9 mouse cellular contexts compared by ENCODE assay signal in genomic region chr5:66423909-66424308, GRCm38 (mm10).
DNase-seq lines count a peak whose midpoint lies in the region; ATAC-seq and TF ChIP-seq lines count a peak whose summit lies in the region.
"Had no signal": no experiment of that assay in that cellular context is flagged by ENCODE, and none has a peak within 500 bp of the region (broad histone marks: within the 10 kb centered on the region; RNA-seq: fewer than 3 reads in every experiment).

No protein-coding gene starts in this region.

- no peak overlapping the region for H3K27ac ChIP-seq in lung, embryonic 14.5 days (ENCODE audit: low read depth)
- no peak overlapping the region for H3K27ac ChIP-seq in forebrain, embryonic 10.5 days
- H3K27ac ChIP-seq: limb, embryonic 13.5 days had no signal

- WGBS in lung, embryonic 14.5 days, result 60% methylated on average over 4 of the region's 4 CpGs
- WGBS in forebrain, embryonic 10.5 days, result 76% methylated on average over 4 of the region's 4 CpGs

- H3K36me3 ChIP-seq in lung, embryonic 14.5 days (ENCODE audit: insufficient read depth), result no peaks in the 10 kb centered on the region
- H3K36me3 ChIP-seq in forebrain, embryonic 10.5 days (replicated peaks), result no peaks in the 10 kb centered on the region
- H3K36me3 ChIP-seq: limb, embryonic 13.5 days had no signal

- ATAC-seq in CD4-positive, CD25-positive, alpha-beta regulatory T cell, adult 4 months, result no peak
- no peak for ATAC-seq in lung, embryonic 14.5 days (ENCODE audit: insufficient read depth)

- no peak overlapping the region for H3K9ac ChIP-seq in lung, embryonic 14.5 days
- H3K9ac ChIP-seq: limb, embryonic 13.5 days had no signal

- H3K4me2 ChIP-seq in lung, embryonic 14.5 days, result no peak overlapping the region
- H3K4me2 ChIP-seq: limb, embryonic 13.5 days had no signal

- H3K4me3 ChIP-seq in lung, embryonic 14.5 days (ENCODE audit: low read depth, low read length), result no peak overlapping the region
- no peak overlapping the region for H3K4me3 ChIP-seq in forebrain, embryonic 10.5 days
- H3K4me3 ChIP-seq: limb, embryonic 13.5 days had no signal

- TF ChIP-seq CTCF in lung, embryonic 14.5 days (IDR thresholded peaks at IDR 0.05; ENCODE audit: low read depth), result peak; percentile 74

- no peaks in the 10 kb centered on the region for H3K4me1 ChIP-seq in lung, embryonic 14.5 days (ENCODE audit: insufficient read depth)
- H3K4me1 ChIP-seq in forebrain, embryonic 10.5 days, result peaks cover 12% of the 10 kb centered on the region

- no peaks in the 10 kb centered on the region for H3K9me3 ChIP-seq in lung, embryonic 14.5 days (ENCODE audit: low read depth, low read length)
- no peaks in the 10 kb centered on the region for H3K9me3 ChIP-seq in forebrain, embryonic 10.5 days
- H3K9me3 ChIP-seq: limb, embryonic 13.5 days had no signal

- no peaks in the 10 kb centered on the region for H3K27me3 ChIP-seq in lung, embryonic 14.5 days (ENCODE audit: insufficient read depth, low read length)
- no peaks in the 10 kb centered on the region for H3K27me3 ChIP-seq in forebrain, embryonic 10.5 days (ENCODE audit: poor library complexity, severe bottlenecking)
- H3K27me3 ChIP-seq: limb, embryonic 13.5 days had no signal

- DNase-seq in CD4-positive, CD25-positive, alpha-beta regulatory T cell, adult 2 months (ENCODE audit: low read depth, low spot score), result peak; percentile 18
- peak; percentile 54 for DNase-seq in layer of hippocampus, adult 11-12 months (ENCODE audit: low spot score)
- DNase-seq in layer of hippocampus, postnatal 36 days, result no peak
- peak; percentile 1 for DNase-seq in c-Kit-positive CD71-negative TER-119-negative erythroid progenitor cells, embryonic 14.5 days (ENCODE audit: low read depth)
- DNase-seq in lung, embryonic 14.5 days, result peak; percentile 80
- DNase-seq in forebrain, embryonic 10.5 days (ENCODE audit: extremely low spot score, low spot score), result no peak
- no peak for DNase-seq in testis, postnatal 14 days (ENCODE audit: low spot score)

Comparison
In these comparisons a context has a peak if more than half of its experiments do, and no peak if none do; other contexts are left out.
1. DNase-seq: peak in CD4-positive, CD25-positive, alpha-beta regulatory T cell, adult 2 months (single experiment), layer of hippocampus, adult 11-12 months (single experiment), c-Kit-positive CD71-negative TER-119-negative erythroid progenitor cells, embryonic 14.5 days (single experiment) and lung, embryonic 14.5 days (single experiment); none in layer of hippocampus, postnatal 36 days (0 of 2), forebrain, embryonic 10.5 days (single experiment) and testis, postnatal 14 days (single experiment).